ENCODE assay signal across 16 mouse cellular contexts in the genomic region with DNA sequence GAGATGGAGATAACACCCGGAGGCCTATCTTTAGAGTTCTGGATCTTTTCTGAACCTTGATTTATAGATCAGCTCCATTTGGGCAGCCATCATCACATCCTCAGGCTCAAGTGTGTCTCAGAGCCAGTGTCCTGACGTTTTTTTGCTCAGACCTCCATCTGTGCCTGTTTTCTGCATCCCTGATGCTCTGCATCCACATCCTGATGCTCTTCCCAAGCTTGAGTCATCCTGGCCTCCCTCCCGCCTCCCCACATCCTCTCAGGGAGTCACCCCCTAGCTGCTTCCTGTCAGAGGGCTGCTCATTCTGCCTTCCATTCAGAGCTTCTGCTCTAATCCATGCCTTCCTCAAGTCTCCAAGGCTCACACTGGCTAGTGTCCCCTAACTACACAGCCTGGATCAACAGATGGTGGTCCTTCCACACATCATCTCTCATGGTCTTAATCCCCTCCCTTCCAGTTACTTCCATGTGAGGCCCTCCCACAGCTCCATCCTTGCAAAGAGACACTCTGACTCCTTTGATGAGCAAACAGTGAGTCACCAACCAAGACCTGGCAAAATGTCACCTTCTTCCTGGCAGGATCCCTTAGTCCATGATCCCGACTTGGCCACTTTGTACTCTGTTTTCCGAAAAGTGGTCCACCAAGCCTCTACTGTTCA.
DNase-seq lines count a peak whose midpoint lies in the region; TF ChIP-seq lines count a peak whose summit lies in the region.
"Had no signal": no experiment of that assay in that cellular context is flagged by ENCODE, and none has a peak within 500 bp of the region (broad histone marks: within the 10 kb centered on the region; RNA-seq: fewer than 3 reads in every experiment).

No protein-coding gene starts in this region.

- peak; percentile 52 for DNase-seq in gastrocnemius, adult 2 months
- no peak for DNase-seq in gastrocnemius, postnatal 14 days
- DNase-seq in right cerebral cortex, postnatal 25 days: peak; percentile 34
- DNase-seq in right cerebral cortex, postnatal 14 days: no peak
- DNase-seq in adrenal gland, postnatal 25 days: peak; percentile 38
- no peak for DNase-seq in thymus, postnatal 25 days
- DNase-seq in heart, postnatal 36 days: no peak
- DNase-seq: kidney, postnatal 25 days; liver, embryonic 13.5 days; lung, postnatal 10 days; thymus, postnatal 36 days had no signal

- H3ac ChIP-seq in myocyte (ENCODE audit: control insufficient read depth, insufficient read length): no peak overlapping the region

- peak overlapping the region; percentile 43 for H3K4me2 ChIP-seq in myocyte (ENCODE audit: low read depth)
- H3K4me2 ChIP-seq: embryonic facial prominence, embryonic 15.5 days; forebrain, embryonic 12.5 days; intestine, embryonic 15.5 days; liver, embryonic 13.5 days; stomach, embryonic 15.5 days had no signal

- no peak for TF ChIP-seq POLR2A in myocyte (IDR thresholded peaks at IDR 0.05; ENCODE audit: insufficient read length, low read depth)

- TF ChIP-seq CTCF in gastrocnemius, adult 2 months (IDR thresholded peaks at IDR 0.05): no peak

- H3K36me3 ChIP-seq in myocyte (ENCODE audit: control insufficient read depth, insufficient read depth): no peaks in the 10 kb centered on the region
- H3K36me3 ChIP-seq: embryonic facial prominence, embryonic 15.5 days; intestine, embryonic 15.5 days; liver, embryonic 13.5 days; stomach, embryonic 15.5 days had no signal

- H3K27ac ChIP-seq in gastrocnemius, adult 2 months: no peak overlapping the region
- H3K27ac ChIP-seq: embryonic facial prominence, embryonic 15.5 days; forebrain, embryonic 12.5 days; intestine, embryonic 15.5 days; liver, embryonic 13.5 days; stomach, embryonic 15.5 days had no signal

- H3K79me2 ChIP-seq in myocyte (ENCODE audit: control insufficient read depth, insufficient read depth): no peaks in the 10 kb centered on the region

- no peaks in the 10 kb centered on the region for H3K27me3 ChIP-seq in myocyte (ENCODE audit: control insufficient read depth, insufficient read depth, insufficient read length)
- H3K27me3 ChIP-seq: embryonic facial prominence, embryonic 15.5 days; forebrain, embryonic 12.5 days; intestine, embryonic 15.5 days; liver, embryonic 13.5 days; stomach, embryonic 15.5 days had no signal

- H3K4me3 ChIP-seq in gastrocnemius, adult 2 months: no peak overlapping the region
- no peak overlapping the region for H3K4me3 ChIP-seq in myocyte
- H3K4me3 ChIP-seq: embryonic facial prominence, embryonic 15.5 days; forebrain, embryonic 12.5 days; intestine, embryonic 15.5 days; liver, embryonic 13.5 days; stomach, embryonic 15.5 days had no signal

- intact Hi-C loops in gastrocnemius, adult 2 months (cut with DNase I): loop anchor here (10.0 kb wide), 1 partner anchor 316 kb away; no protein-coding TSS in a partner anchor
- intact Hi-C loops in gastrocnemius, postnatal 14 days (cut with DNase I; ENCODE audit: low total_unique reads): no loop called here
- intact Hi-C loops in heart, postnatal 36 days (cut with DNase I): no loop called here

TF ChIP-seq in myocyte, 11 proteins besides CTCF, POLR2A, EP300 and RAD21:
- no peak for TF ChIP-seq REST (IDR thresholded peaks at IDR 0.05; ENCODE audit: insufficient read depth, insufficient read length)
- TF ChIP-seq MYOD1 (IDR thresholded peaks at IDR 0.05; ENCODE audit: control insufficient read depth in 1 of 3, insufficient read length in 2 of 3, low read depth in 2 of 3): no peak
- TF ChIP-seq TCF3 (IDR thresholded peaks at IDR 0.05; ENCODE audit: insufficient read length, low read depth): no peak
- TF ChIP-seq MYOG (IDR thresholded peaks at IDR 0.05; ENCODE audit: control insufficient read depth in 1 of 3, insufficient read depth in 1 of 3, insufficient read length in 2 of 3, low read depth in 2 of 3): no peak
- TF ChIP-seq CEBPB (IDR thresholded peaks at IDR 0.05; ENCODE audit: insufficient read depth, poor library complexity, severe bottlenecking): no peak
- no peak for TF ChIP-seq E2F4 (IDR thresholded peaks at IDR 0.05; ENCODE audit: insufficient read depth)
- TF ChIP-seq USF1 (IDR thresholded peaks at IDR 0.05; ENCODE audit: low read depth): no peak
- no peak for TF ChIP-seq MAX (IDR thresholded peaks at IDR 0.05; ENCODE audit: low read depth)
- no peak for TF ChIP-seq SRF (IDR thresholded peaks at IDR 0.05; ENCODE audit: control insufficient read depth, insufficient read length, low read depth)
- TF ChIP-seq TCF12 (IDR thresholded peaks at IDR 0.05; ENCODE audit: insufficient read depth, poor library complexity, severe bottlenecking): no peak
- no peak for TF ChIP-seq POLR2AphosphoS2 (IDR thresholded peaks at IDR 0.05; ENCODE audit: insufficient read length, low read depth)

Comparison
In these comparisons a context has a peak if more than half of its experiments do, and no peak if none do; other contexts are left out.
1. DNase-seq: peak in gastrocnemius, adult 2 months (single experiment), right cerebral cortex, postnatal 25 days (single experiment) and adrenal gland, postnatal 25 days (single experiment); none in gastrocnemius, postnatal 14 days (single experiment), right cerebral cortex, postnatal 14 days (single experiment), thymus, postnatal 25 days (single experiment) and heart, postnatal 36 days (0 of 2).